Mouse (Mus musculus): ENCODE results near the gene Cyp2t4. TPM values are rescaled to one million over a fixed set of nuclear protein-coding genes. Genes with fewer than 3 reads are reported as not detected.

Cyp2t4 gene
- polyA plus RNA-seq, 1 experiment from 2014 or later, result 0.27 TPM

GRCm38 (mm10) chr7:27174896-27175295 is 21.4 kb downstream of the Cyp2t4 start:
- Histone ChIP-seq H3K4me1 (peaks cover 16% of the 10 kb centered on the region), H3K27me3 (no peaks in the 10 kb centered on the region), H3K27ac (replicated peaks) (no peak overlapping the region), H3K9ac (replicated peaks) (no peak overlapping the region), H3K4me2 (replicated peaks) (no peak overlapping the region), H3K4me3 (no peak overlapping the region), H3K36me3 (peaks cover 33% of the 10 kb centered on the region), H3K9me3 (no peaks in the 10 kb centered on the region)
- no peak for ATAC-seq (replicated peaks)
- WGBS, result 94% methylated on average over 7 of the region's 7 CpGs

DNA sequence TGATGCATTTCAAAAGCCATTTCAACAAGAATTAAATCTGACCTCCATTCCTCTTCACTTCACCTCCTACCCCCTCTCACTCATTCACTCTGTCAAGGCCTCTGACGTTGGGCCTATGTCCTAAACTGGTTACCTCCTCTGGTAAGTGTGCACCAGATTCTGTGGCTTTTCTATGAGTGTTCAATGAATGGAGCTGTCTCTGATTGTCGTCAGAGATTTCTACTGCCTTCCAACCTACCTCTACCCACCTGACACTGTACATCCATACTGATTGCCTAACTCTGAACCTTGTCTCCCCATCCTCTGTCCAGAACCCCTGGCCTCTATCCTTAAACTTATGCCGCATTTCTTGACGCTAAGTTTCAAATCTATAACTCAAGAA is 24.4 kb downstream of the Cyp2t4 start:
- Histone ChIP-seq H3K9ac (replicated peaks) (peak overlapping the region; percentile 62), H3K9me3 (no peaks in the 10 kb centered on the region), H3K4me1 (peaks cover 19% of the 10 kb centered on the region), H3K4me2 (replicated peaks) (peak overlapping the region; percentile 53), H3K27ac (replicated peaks) (peak overlapping the region; percentile 96), H3K36me3 (peaks cover 19% of the 10 kb centered on the region), H3K4me3 (peak overlapping the region; percentile 84), H3K27me3 (no peaks in the 10 kb centered on the region)
- WGBS, result 21% methylated on average over 4 of the region's 4 CpGs
- no peak for ATAC-seq (replicated peaks)

DNA sequence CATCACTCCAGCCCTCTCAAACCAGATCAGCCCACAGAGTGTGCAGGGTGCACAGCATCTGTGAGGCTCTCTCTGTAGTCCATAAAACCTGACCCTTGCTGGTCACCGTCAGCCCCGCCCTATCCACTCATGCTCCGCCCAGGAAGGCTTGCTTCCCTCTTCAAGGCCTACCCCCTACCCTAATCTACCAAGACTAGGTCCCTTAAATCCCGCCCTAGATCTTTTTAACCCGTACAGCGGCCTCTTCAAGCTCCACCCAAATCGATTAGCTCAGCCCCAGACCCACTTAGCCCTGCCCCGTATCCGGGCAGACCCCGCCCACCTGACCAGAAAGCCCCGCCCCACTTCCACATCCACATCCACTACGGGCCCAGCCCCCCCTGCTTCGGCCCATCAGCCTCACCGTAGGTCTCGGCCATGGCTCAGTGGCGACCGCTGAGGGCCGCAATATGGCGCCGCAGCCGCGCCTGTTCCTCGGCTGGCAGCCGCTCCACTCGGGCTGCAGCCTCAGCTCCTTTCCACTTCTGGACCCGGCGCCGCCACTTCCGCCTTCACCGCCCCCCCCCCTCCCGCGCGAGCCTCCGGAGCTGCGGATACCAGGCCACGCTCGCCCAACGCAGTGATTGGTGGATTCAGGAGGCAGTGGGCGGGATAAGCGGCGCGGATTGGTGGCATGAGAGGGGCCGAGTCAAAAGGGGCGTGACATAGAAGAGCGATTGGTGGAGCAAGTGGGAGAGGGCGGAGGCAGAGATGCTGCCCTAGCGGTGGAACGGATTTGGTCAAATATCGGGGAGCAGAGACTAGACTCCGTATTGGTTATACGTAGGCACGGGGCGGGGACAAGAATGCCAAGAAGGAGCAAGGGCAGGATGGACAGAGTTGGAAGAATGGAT is 25.1 kb downstream of the Cyp2t4 start, which contains the start of gene Rab4b:
Gene Rab4b (minus strand): TSS at position 573 of the 893 bp plus-strand sequence.
- peak within 1 kb of the TSS; percentile 96 for H3K27ac ChIP-seq (replicated peaks)
- H3K9ac ChIP-seq (replicated peaks), result peak within 1 kb of the TSS; percentile 62
- WGBS, result 1% methylated on average over 52 of the region's 53 CpGs
- H3K36me3 ChIP-seq, result peaks cover 19% of the 10 kb centered on the region; the same call in 1 of the 2 replicates
- H3K4me2 ChIP-seq (replicated peaks), result peak within 1 kb of the TSS; percentile 53
- H3K4me1 ChIP-seq, result peaks cover 19% of the 10 kb centered on the region
- ATAC-seq (replicated peaks), result peak; percentile 98
- H3K27me3 ChIP-seq, result no peaks in the 10 kb centered on the region
- H3K9me3 ChIP-seq, result no peaks in the 10 kb centered on the region
- H3K4me3 ChIP-seq, result peak within 1 kb of the TSS; percentile 84

- Histone ChIP-seq H3K9ac (replicated peaks) (peak overlapping the region; percentile 42; the same call in 1 of the 2 replicates), H3K27ac (replicated peaks) (peak overlapping the region; percentile 96), H3K9me3 (no peaks in the 10 kb centered on the region), H3K27me3 (no peaks in the 10 kb centered on the region), H3K4me2 (replicated peaks) (peak overlapping the region; percentile 53), H3K4me3 (peak overlapping the region; percentile 84), H3K4me1 (peaks cover 19% of the 10 kb centered on the region), H3K36me3 (peaks cover 16% of the 10 kb centered on the region)
- ATAC-seq (replicated peaks), result no peak
- WGBS, result 47% methylated on average over 16 of the region's 16 CpGs
Measured at GRCm38 (mm10) chr7:27179217-27179918, 25.9 kb downstream of the Cyp2t4 start.

GRCm38 (mm10) chr7:27180036-27180435 is 26.5 kb downstream of the Cyp2t4 start:
- H3K27ac ChIP-seq (replicated peaks), result peak overlapping the region; percentile 96; the same call in 1 of the 2 replicates
- no peak for ATAC-seq (replicated peaks)
- peaks cover 19% of the 10 kb centered on the region for H3K4me1 ChIP-seq
- no peaks in the 10 kb centered on the region for H3K27me3 ChIP-seq
- H3K36me3 ChIP-seq, result peaks cover 18% of the 10 kb centered on the region
- H3K4me2 ChIP-seq (replicated peaks), result no peak overlapping the region
- 50% methylated on average over 5 of the region's 5 CpGs for WGBS
- H3K9ac ChIP-seq (replicated peaks), result no peak overlapping the region
- H3K9me3 ChIP-seq, result no peaks in the 10 kb centered on the region
- no peak overlapping the region for H3K4me3 ChIP-seq

DNA sequence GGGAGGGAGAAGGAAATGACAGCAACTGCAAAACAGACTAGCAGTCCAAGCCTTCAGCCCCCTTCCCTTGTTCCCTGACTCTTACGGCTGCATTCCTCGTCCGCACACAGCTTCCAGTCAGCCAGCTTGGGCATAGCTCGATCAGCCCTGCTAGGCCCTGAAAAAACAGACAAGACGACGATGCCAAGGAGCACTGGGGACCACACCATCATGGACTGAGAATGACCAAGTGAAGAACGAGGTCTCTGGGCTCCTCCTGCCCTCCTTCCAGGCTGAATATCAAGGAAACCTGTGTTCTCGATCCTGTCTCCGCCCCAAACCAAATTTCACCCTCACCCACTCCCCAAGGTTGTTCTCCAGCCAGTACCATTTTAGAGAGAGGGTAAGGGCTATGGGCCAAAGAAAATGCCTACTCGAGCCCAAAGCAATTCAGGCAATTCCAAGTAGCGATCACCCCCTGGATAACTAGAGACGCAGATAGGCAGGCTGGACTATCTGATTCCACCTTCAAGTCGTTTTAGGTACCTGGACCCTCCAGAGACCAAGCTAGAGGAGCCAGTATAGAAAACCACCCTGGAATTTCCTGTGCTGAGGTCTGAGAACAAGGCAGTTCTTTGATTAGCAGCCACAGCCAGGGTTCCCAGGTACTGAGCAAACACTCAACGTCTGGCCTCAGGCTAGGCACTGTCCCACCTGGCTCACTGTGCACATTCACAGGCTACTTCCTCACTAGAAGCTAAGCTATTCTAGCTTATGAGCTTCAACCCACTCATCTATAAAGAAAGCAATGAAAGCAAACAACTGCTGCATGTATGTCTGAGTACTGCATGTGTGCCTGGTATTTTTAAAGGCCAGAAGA is 27.6 kb downstream of the Cyp2t4 start, which contains the start of the genes Gm21983 and Mia:
Gene Gm21983 (minus strand): TSS at position 250 of the 859 bp plus-strand sequence.
Gene Mia (minus strand): TSS at position 321 of the 859 bp plus-strand sequence.
- 74% methylated on average over 14 of the region's 14 CpGs for WGBS
- Histone ChIP-seq H3K9me3 (no peaks in the 10 kb centered on the region), H3K4me2 (replicated peaks) (no peak within 1 kb of the TSS), H3K27me3 (no peaks in the 10 kb centered on the region), H3K36me3 (peaks cover 28% of the 10 kb centered on the region), H3K4me1 (peaks cover 19% of the 10 kb centered on the region), H3K27ac (replicated peaks) (peak within 1 kb of the TSS; percentile 96; the same call in 1 of the 2 replicates), H3K4me3 (no peak within 1 kb of the TSS), H3K9ac (replicated peaks) (no peak within 1 kb of the TSS)
- ATAC-seq (replicated peaks), result no peak

DNA sequence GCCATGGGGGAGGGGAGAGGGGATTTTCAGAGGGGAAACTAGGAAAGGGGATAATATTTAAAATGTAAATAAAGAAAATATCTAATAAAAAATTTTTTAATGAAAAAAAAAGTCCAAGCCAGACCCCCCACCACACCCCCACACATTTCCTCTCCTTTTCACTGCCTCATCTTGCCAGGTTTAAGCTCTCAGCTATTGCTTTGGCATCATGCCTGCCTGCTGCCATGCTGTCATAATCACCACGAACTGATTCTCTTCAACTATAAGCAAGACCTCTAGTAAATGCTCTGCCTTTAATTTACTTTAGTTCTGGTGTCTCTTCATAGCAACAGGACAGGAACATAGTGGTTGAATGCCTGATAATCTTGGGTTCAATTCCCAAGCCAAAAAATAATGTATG is 29.0 kb downstream of the Cyp2t4 start:
- H3K27me3 ChIP-seq, result no peaks in the 10 kb centered on the region
- H3K36me3 ChIP-seq, result peaks cover 43% of the 10 kb centered on the region
- no peak for ATAC-seq (replicated peaks)
- no peak overlapping the region for H3K9ac ChIP-seq (replicated peaks)
- no peak overlapping the region for H3K4me2 ChIP-seq (replicated peaks)
- 61% methylated on average over 1 of the region's 1 CpGs for WGBS
- no peaks in the 10 kb centered on the region for H3K9me3 ChIP-seq
- H3K4me3 ChIP-seq, result no peak overlapping the region
- peaks cover 17% of the 10 kb centered on the region for H3K4me1 ChIP-seq
- H3K27ac ChIP-seq (replicated peaks), result no peak overlapping the region

DNA sequence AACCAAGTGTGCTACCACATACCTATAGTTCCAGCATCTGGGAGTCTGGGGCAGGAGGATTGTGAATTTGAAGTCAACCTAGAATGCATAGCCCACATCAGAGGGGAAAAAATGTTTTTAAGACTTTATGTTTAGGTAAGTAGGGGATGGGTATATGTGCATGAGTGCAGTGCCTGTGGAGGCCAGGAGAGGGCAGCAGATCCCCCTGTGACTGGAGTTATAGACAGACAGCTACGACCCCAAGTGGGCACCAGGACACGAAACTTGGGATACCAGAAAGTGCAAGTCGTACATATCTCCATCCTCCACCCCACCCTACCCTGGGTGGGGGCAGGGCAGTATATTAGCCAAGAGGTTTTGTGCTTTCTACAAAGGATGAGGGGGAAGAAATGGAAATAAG is 31.4 kb downstream of the Cyp2t4 start:
- Histone ChIP-seq H3K27ac (replicated peaks) (no peak overlapping the region), H3K36me3 (peaks cover 67% of the 10 kb centered on the region), H3K27me3 (no peaks in the 10 kb centered on the region), H3K4me2 (replicated peaks) (no peak overlapping the region), H3K9ac (replicated peaks) (no peak overlapping the region), H3K4me1 (0 out of 2 replicates have a peak, but pooled peaks cover 2% of the 10 kb centered on the region), H3K9me3 (no peaks in the 10 kb centered on the region), H3K4me3 (no peak overlapping the region)
- 55% methylated on average over 3 of the region's 3 CpGs for WGBS
- ATAC-seq (replicated peaks), result no peak

DNA sequence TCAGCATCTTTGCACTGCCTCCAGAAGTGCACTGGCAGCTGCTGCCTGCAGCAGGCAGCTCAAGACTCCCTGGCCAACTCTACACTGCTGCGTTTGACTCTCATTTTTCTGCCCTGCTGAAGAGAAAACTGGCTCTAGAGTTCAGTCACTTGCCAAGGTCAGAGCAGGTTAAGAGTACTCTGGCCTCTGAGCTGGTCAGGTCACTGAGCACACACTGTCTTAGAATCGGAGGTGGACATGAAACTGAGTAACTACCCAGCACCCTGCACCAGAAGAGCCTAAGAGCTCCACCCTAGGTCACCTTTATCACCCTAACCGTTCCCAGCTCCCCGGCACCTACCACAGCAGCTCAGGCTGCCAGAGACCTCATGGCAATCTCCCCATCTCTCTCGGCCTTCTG is 32.5 kb downstream of the Cyp2t4 start:
- Histone ChIP-seq H3K9ac (replicated peaks) (no peak overlapping the region), H3K9me3 (no peaks in the 10 kb centered on the region), H3K27me3 (no peaks in the 10 kb centered on the region), H3K4me3 (no peak overlapping the region), H3K36me3 (peaks cover 78% of the 10 kb centered on the region), H3K27ac (replicated peaks) (no peak overlapping the region), H3K4me2 (replicated peaks) (no peak overlapping the region), H3K4me1 (no peaks in the 10 kb centered on the region)
- ATAC-seq (replicated peaks), result no peak
- WGBS, result 88% methylated on average over 5 of the region's 5 CpGs

DNA sequence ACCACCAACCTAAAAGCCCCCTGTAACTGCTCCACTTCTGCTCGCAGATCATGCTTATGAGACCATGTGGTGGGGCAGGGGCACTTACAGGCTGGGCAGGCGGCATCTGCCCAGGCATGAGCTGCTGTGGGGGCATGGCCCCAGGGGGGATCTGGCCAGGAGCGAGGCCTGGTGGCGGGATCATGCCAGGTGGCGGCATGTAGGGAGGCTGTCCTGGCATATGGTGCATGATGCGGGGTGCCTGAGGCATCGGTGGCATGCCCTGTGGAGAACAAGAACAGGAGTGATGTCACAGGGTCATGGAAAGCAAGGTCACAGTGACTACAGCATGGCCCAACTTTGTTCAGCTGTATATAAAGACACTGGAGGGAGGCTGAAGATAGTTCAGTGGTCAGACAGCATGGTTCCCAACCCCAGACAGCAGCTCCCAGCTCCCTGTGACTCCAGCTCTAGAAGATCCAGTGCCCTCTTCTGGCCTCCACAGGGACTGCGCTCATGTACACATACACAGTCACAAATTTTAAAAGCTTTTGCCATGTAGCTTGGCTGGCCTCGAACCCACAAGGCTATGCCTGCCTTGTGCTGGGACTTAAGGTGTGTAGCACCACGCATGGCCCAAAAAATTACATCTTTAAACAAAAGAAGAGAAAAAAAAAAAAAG is 35.9 kb downstream of the Cyp2t4 start:
- 93% methylated on average over 10 of the region's 10 CpGs for WGBS
- no peaks in the 10 kb centered on the region for H3K9me3 ChIP-seq
- peaks cover 90% of the 10 kb centered on the region for H3K36me3 ChIP-seq
- no peak overlapping the region for H3K4me2 ChIP-seq (replicated peaks)
- no peak overlapping the region for H3K4me3 ChIP-seq
- H3K9ac ChIP-seq (replicated peaks), result no peak overlapping the region
- no peak overlapping the region for H3K27ac ChIP-seq (replicated peaks)
- ATAC-seq (replicated peaks), result no peak
- peaks cover 14% of the 10 kb centered on the region for H3K4me1 ChIP-seq
- H3K27me3 ChIP-seq, result no peaks in the 10 kb centered on the region

GRCm38 (mm10) chr7:27192434-27192833 is 38.9 kb downstream of the Cyp2t4 start:
- Histone ChIP-seq H3K9me3 (no peaks in the 10 kb centered on the region), H3K27me3 (no peaks in the 10 kb centered on the region), H3K36me3 (peaks cover 61% of the 10 kb centered on the region), H3K4me2 (replicated peaks) (no peak overlapping the region), H3K4me1 (peaks cover 26% of the 10 kb centered on the region), H3K9ac (replicated peaks) (no peak overlapping the region), H3K27ac (replicated peaks) (no peak overlapping the region), H3K4me3 (no peak overlapping the region)
- 94% methylated on average over 5 of the region's 5 CpGs for WGBS
- no peak for ATAC-seq (replicated peaks)
